Mouse (Mus musculus) heart, postnatal 14 days (tissue): ENCODE data around the gene Grb14. TPM values are rescaled to one million over a fixed set of nuclear protein-coding genes. Genes with fewer than 3 reads are reported as not detected.
A peak's percentile ranks its signal among the peaks of the same experiment; 100 is the strongest.

Experiments used
- DNase-seq, 2 experiments: peaks; one replicate each; pipeline ENCODE4 v3.0.0; 2021 to 2022
- intact Hi-C: fragments of 180-260 bp; cut with DNase I; formaldehyde crosslinking; loops from one replicate; pipeline ENCODE4 v1.15.1; 2025
- total RNA-seq, 2 experiments: library from RNA; stranded (reverse); gene quantifications; 2 replicates each; pipeline ENCODE4 v1.2.3; 2021

Grb14 gene
- total RNA-seq, 2 experiments from 2014 or later: 148 to 165 TPM

GRCm38 (mm10) chr2:64897844-64898243, 126.9 kb downstream of the Grb14 start:
- DNase-seq: no peak
- intact Hi-C loops: no loop called here

- no peak for DNase-seq
- intact Hi-C loops: no loop called here
These were observed 131.6 kb downstream of the Grb14 start for GRCm38 (mm10) chr2:64893233-64893632.

- intact Hi-C loops: no loop called here
- no peak for DNase-seq
These were observed 137.6 kb downstream of the Grb14 start for GRCm38 (mm10) chr2:64887098-64887757.

GRCm38 (mm10) chr2:64885696-64886095, 139.1 kb downstream of the Grb14 start:
- intact Hi-C loops: no loop called here
- peak; percentile 4 to 17 for DNase-seq

GRCm38 (mm10) chr2:64878275-64878674, 146.5 kb downstream of the Grb14 start:
- DNase-seq: no peak
- intact Hi-C loops: no loop called here

Other genes starting within 250 kb of the Grb14 start
- 10 to 100 TPM; 51.3 to 53.6 TPM for gene Cobll1, start 214.4 kb upstream of the Grb14 start, total RNA-seq